Mouse (Mus musculus) lung, postnatal 14 days (tissue): ENCODE data around the gene Zfp324.
"Not testable (repeated sequence)": the region's sequence is repeated elsewhere in the genome, so short reads cannot be mapped to it uniquely, and the experiment has no call there.

Experiments
- DNase-seq: peaks from one replicate; pipeline ENCODE4 v3.0.0; 2021

Gene Zfp324

DNA sequence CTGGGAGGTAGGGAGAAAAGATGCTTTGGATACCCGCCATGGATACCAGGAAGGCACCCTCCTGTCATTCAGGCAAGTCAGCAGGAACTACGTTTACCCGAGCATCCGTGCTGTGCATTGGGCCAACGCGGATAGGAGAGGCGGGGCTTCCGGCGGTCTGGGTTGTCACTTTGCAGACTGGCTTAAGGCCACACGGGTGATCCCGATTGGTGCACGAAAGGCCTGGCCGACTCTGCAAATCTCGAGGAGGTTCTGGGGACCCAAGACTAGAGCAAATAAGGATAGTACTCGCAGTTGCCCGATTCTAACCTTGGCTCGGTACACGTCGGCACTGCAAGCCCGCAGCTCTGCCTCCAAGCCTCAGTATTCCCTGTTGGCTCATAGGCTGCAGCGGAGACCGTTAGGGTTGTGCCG lies at the start of gene Zfp324:
Gene Zfp324 (plus strand): TSS at position 161 of the 414 bp plus-strand sequence.
- DNase-seq, result peak; percentile 91

DNA sequence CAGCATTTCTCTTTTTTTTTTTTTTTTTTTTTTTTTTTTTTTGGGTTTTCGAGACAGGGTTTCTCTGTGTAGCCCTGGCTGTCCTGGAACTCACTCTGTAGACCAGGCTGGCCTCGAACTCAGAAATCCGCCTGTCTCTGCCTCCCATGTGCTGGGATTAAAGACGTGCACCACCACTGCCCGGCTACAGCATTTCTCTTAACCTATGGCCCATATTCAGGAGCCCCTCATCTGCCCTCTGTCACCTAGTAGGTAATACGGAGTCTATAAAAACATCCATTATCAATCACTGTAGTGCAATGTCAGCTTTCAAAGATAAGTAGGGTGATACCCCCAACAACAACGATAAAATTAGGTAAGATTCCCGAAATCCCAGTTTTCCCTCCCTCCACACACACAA lies 45.1 kb upstream of the Zfp324 start:
- not testable (repeated sequence) for DNase-seq

DNA sequence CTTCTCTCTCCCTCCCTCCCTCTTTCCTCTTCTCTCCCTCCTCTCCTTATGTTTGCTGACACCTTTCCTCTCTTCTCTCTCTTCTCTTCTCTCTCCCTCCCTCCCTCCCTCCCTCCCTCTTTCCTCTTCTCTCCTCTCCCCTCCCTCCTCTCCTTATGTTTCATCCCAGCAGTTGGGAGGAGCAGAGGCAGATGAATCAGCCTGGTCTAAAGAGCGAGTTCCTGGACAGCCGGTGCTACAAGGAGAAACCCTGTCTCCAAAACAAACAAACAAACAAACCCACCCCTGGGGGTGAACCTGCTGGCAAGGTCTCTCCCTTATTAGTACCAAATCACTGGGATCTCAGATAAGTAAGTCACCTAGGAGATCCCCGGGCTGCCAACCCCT lies 44.3 kb upstream of the Zfp324 start:
- DNase-seq, result no peak

DNA sequence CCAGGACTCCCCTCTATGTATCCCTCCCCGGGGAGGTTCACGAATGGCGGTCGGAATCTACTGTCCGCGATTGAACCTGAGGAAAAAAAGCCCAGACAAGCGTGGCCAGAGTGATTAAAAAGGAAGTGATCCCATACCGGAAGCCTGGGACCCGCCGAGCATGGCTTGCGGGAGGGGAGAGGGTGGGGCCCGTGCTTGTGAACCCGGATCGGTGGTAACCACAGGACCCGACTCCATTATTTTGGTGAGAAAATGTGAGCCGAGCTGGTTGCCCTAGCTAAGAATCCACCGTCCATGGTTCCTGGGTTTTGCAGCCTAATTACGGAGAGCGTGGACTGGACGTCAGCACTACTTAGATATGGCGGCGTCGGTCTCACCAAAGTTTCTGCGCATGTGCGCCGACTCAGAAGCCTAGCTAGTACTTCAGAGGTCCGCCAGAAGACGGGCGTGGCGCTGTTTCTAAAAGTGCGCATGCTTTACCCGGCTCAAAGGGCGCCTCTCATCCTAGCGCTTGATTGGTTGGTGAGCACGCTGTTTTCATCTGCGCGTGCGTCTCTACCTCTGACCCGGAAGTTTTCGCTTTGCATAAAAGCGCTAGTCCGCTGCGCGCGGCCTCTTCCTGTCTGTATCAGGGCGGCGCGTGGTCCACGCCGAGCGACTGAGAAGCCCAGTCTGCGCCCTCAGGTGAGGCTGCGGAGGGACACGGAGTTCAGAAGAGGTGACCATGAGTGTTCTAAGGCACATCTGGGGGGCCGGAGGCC lies 43.8 kb upstream of the Zfp324 start, which contains the start of gene Rps5:
Gene Rps5 (plus strand): TSS at position 586 of the 761 bp plus-strand sequence.
- DNase-seq, result peak; percentile 99

DNA sequence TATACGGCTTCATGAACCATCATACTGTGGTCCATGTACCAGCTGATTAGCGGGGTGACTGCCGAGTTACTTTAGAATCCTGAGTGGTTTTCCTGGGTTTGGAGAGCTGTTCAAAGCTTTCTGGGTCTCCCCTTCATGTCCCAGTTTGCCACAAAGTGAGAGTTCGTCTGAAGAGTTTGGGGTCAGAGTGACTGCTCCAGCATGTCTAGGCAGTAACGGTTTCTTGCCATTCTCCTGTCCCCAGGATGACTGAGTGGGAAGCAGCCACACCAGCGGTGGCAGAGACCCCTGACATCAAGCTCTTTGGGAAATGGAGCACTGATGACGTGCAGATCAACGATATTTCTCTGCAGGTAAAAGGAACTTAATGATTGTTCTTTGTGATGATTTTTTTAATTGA lies 42.9 kb upstream of the Zfp324 start:
- no peak for DNase-seq

DNA sequence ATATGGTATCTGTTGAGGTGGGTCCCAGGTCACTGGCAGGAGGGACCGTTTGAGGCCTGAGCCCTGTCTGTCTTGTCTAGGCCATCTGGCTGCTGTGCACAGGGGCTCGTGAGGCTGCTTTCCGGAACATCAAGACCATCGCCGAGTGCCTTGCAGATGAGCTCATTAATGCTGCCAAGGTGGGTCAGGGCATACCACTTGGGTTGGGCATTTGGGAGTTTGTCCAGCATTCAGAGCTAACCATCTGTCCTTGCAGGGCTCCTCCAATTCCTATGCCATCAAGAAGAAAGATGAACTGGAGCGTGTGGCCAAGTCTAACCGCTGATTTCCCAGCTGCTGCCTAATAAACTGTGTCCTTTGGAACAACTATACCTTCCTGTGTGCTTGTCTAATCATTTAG lies 39.3 kb upstream of the Zfp324 start:
- no peak for DNase-seq

DNA sequence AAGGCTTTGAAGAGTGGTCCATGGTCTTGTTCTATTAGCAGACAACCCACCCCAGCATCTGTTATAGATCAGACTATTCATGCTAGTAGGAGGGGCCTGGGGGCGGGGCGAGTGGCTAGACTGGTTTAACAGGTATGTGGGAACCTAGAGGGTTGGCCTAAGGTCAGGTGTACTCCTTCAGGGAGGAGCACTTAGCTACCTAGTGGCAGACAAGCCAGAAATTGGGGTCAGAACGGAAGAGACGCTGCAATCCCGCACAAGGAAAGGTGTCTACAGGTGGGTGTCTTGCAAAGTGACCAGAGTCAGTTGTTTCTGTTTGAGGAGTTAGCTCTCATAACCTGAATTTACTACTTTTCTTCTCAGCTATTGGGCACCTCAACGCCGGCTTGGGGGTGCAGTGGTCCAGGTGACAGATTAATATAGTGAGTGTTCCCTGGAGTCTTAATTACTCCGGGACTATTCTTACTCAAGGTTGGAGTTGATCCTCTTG lies 38.4 kb upstream of the Zfp324 start, which contains the start of gene Rnf225:
Gene Rnf225 (plus strand): TSS at position 226 of the 490 bp plus-strand sequence.
- peak; percentile 76 for DNase-seq

DNA sequence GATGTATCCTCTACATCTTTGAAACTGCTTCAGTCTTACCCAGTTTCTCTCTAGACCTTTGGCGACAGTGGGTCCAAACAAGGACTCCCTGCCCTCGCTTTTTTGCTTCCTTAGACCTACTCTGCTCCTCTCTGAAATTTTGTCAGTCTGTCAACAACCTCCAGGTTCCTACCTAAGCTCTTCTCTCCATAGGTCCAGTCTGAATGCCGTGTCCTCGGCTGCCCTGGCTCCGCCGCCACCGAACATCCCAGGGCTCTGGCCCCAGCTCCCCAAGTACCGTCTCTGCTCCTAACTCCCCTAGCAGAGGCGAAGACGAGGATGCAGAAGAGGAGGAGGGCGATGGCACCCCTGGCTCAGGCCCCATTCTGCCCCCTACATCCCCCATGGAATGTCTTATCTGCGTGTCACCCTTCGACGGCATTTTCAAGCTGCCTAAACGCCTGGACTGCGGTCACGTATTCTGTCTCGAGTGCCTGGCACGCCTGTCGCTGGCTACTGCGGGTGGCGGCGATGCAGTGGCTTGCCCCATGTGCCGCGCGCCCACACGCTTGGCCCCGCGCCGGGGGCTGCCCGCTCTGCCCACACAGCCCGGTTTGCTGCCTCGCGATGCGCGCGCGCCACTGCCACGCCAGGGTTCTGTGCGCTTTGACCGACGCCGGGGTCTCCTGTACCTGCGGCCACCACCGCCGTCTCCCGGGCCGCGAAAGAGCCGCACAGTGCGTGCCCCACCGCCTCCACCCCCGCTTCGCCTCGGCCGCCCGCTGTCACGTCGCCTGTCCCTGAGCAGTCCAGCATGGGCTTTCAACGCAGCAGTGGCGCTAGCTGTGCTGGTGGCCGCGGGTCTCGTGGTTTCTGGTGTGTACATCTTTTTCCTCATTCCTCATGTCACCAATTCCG lies 37.7 kb upstream of the Zfp324 start:
- peak; percentile 20 for DNase-seq

DNA sequence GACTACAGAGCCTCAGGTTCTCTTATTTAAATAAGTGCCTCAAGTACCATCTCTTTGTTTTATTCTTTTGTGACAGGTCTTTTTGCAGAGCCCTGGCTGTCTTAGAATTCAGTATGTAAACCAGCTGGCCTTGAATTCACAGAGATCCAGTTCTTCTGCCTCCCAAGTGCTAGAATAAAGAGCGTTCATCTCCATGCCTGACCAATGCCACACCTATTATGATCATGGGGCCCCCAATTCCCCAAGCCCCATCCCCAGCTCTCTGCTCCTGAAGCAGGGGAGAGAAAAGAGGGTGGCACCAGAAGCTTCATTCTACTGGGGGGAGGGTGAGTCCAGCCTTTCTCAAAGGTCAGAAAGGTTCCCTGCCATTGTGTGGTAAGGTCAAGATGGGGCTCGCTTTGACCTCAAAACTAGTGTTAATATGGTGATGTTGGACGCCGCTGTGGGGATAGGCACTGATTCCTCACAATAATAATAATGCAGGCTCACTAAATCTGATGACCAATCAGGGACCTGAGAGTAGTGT lies 32.0 kb upstream of the Zfp324 start:
- no peak for DNase-seq

DNA sequence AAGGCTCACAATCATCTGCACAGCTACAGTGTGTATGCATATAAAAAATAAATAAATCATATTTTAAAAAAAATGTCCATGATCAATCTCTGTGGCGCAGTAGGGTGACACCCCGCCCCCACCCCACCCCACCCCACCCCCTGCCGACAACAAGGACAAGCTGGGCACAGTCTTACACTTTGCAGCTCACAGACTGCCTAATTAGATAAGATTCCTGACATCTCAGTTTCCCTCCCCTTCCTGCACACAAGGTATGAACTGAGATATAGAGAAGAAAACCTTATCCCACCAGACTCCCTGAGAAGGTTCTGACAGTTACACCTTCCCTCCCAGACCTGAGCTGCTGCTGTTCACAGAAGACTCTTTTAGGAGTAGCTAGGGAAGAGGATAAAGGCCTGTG lies 30.8 kb upstream of the Zfp324 start:
- no peak for DNase-seq

DNA sequence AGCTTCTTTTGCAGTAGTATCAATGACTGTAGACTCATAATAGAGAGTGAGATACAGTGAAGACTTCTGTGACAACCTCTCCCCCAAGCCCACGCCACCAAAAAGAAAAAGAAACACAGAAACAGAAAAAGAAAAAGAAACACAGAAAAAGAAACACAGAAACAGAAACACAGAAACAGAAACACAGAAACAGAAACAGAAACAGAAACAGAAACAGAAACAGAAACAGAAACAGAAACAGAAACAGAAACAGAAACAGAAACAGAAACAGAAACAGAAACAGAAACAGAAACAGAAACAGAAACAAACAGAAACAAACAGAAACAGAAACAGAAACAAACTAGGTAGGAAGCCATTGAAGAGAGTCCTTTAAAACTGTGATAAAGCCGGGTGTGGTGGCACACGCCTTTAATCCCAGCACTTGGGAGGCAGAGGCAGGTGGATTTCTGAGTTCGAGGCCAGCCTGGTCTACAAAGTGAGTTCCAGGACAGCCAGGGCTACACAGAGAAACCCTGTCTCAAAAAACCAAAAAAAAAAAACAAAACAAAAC lies 28.3 kb upstream of the Zfp324 start:
- DNase-seq, result not testable (repeated sequence)

DNA sequence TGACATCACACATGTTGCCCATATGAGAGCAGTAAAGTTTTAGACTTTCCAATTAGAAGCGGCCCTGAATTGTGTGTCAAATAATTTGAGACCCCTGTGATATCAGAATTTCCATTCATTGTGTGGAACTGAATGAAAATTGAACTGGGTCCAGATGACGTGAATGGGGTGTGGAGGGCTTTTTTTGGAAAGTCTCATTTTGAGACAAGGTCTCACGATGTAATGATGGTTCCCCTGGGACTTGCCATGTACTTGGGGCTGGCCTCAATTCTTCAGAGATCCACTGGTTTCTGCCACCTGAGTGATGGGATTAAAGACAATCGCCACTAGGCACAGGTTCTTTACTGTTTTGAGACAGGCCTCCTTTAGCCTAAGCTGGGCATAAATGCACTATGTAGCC lies 25.0 kb upstream of the Zfp324 start:
- no peak for DNase-seq

DNA sequence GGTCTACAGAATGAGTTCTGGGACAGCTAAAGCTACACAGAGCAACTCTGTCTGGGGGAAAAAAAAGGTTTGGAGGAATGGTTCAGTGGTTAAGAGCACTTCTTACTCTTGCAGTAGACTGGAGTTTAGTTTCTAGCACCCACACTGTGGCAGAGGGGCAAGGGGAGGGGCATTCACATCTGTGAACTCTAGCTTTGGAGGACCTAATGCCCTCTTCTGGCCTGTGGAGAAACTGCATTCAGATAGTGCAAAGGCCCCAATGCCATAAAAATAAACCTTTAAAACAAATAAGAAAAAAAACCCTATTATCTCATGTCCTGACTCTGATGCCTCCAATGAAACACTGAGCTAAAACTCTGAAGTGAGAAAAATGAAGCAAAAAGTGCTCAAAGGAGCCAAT lies 22.1 kb upstream of the Zfp324 start:
- peak; percentile 32 for DNase-seq

DNA sequence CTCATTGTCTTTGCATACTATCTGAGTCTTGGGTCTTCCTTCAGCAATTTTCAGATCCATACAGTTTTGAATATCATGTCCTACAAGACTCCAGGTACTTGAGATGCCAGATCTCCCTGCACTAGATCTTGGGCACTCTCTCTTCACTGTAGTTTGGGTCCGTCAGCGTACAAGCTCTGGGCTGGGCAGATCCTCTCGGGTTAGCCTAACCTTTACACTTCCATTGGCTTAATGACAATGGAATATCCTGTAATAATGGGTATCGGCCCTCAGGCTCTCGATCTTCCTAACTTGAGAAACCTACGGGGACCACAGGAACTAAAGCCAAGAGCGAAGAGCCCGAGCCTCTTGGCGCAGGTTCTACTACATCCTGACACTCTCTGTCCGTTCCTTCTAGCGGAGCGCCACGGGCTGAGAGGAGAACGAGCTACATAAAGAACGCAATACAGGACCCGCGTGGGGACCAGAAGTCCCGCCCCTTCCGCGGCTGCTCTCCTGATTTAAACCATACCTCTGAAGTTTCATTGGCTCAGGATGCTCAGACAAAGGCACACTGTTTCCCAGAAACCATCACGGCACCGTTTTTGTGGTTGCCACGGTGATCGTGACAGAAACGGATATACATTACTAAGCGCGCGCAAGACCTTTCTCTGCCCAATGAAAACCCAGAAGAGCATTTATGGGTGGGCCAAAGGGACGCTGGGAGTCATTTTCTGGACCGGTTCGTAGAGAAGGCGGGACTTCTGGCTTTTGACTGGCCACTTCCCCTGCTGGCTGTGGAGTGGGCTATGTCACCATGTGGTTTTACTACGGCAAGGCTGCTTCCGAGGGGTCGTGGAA lies 16.4 kb upstream of the Zfp324 start:
- peak; percentile 90 for DNase-seq

DNA sequence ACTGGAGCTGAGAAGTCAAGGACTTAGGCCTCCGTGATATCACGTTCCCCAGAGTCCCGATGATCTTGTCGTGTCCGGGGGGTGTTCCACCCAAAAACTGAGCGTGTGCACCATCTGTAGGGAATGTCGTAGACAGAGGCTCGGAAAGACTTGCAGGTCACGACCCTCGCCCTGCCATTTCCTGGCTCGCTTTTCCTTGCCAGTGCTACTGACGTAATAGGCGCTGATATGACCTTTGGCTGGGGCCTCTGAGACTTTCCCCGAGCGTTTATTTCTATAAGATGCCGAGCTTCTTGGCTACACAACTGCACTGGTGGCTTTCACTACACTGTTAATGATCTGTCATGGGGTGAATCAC lies 15.8 kb upstream of the Zfp324 start:
- DNase-seq, result no peak

DNA sequence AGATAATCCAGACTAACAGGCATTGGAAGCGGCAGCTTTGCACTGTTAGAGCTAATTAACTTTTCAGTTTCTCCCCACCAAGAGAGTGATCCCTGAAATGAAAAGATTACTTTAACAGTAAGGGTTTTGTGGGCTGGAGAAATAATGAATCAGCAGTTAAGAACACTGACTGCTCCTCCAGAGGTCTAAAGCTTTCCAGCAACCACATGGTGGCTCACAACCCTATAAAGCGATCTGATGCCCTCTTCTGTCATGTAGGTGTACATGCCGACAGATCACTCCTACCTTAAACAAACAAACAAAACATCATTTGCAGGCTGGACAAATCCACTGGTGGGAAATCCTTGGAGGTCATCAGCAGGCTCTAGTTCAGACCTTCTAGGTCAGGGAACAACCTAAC lies 10.7 kb upstream of the Zfp324 start:
- DNase-seq, result no peak

DNA sequence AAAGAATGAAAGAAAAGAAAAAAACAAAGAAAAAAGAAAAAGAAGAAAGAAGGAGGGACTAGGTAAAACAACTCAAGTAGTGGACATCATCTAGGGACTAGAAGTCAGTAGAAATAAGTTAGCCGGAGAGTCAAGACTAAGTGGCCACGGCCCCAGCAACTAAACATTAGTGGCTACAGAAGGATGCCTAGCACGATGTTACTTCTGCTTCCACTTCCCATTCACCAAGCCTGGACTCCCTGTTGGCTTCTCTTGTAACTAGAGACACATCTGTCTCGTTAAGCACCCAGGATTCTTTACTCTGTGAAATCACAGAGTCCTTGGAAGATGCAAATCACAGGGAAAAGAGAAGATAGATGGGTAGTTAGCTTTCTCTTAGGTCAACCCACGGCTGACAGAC lies 8.1 kb upstream of the Zfp324 start:
- no peak for DNase-seq

DNA sequence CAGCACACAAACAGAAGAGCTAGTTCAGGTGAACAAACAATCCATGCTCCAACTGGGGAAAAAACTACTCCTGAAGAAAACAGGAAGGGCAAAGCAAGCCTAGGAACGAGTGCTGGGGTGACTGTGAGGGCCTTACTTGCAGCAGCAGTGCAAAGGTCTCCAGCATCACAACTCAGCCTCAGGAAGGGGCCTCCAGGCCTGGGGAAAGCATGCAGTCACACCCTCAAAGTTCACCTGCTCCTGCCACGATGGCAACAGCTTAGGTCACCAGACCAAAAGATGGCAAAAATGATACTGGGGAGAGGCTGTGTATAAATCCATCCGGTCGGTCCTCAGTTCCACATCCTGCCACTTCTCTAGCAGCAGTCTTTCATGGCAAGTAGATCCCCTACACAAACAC lies 6.7 kb upstream of the Zfp324 start:
- DNase-seq, result no peak

DNA sequence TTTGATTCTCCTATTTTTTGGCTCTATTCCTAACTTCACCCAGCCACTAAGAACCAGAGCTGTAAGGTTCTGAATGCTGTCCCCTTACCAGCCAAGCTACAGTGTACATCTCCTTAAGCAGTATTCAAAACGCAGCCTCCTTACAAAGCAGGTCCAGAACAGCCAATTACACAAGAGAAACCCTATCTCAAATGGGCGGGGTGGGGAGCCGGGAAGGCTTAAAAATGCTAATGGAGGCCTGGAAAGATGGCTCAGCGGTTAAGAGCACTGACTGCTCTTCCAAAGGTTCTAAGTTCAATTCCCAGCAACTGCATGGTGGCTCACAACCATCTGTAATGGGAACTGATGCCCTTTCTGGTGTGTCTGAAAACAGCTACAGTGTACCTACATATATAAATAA lies 5.9 kb upstream of the Zfp324 start:
- DNase-seq, result no peak

DNA sequence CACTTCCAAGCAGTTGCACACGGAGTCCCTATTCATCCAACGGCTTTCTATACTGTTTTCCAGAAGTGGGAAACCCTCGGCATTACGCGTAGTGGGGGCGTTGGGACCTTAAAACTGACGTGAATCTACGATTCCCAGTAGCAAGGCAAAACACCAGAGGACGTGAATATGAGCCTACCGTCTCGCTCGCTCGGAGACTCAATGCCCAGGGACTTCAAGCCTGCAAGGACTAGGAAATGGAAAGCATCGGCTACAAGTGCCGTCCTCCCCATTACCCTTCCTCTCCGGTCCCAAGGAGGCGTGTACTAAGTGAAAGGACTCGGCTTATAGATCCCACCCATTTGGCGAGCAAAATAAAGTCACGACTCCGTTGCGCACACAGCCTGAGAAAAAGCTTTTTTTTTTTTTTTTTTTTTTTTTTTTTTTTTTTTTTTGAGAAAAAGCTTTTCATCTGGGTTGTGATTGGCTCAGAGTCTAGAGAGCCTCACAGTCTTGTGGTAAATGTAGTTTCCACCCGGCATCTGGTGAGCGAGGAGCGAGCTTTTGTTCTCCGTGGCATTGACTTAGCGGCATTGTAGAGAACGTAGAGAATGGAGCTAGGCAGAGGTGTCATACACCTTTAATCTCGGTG lies 4.0 kb upstream of the Zfp324 start:
- DNase-seq, result peak; percentile 52

DNA sequence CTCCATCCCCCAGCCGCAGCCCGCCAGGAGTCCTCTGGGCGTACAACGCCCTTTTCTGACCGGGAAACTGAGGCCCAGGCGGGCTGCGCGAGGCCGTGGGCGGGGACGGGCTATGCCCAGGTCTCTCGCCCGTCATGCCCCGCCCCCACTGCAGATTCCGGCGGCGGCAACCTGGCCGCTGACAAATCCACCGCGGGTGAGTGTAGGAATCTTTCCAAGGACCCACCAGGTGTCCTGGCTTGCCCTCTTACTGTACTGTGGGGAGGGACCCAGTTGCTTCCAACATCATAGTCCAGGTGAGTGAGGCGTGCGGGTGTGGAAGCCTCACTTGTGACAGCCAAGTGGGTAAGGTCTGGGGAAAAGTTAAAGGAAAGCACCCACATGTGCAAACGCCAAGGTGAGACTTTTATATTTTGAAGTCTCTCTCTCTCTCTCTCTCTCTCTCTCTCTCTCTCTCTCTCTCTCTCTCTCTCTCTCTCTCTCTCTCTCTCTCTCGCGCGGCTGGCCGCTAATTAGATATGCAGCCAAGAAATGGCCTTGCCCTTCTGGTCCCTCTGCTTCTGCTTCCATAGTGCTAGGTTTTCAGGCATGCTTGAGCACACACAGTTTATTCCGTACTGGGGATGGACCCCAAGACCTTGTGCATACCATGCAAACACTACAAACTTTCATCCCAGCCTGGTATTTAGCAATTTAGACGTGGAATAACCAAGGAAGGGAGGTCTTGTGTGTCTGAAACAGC lies 637 bp downstream of the Zfp324 start:
- peak; percentile 65 for DNase-seq
